Mouse (Mus musculus) Muller cell, postnatal 12 days (primary cell): ENCODE data around the gene Mmp19.

Experiments
- DNase-seq: peaks from one replicate; pipeline ENCODE4 v3.0.0-alpha.2; 2015; ENCODE audit errors: inconsistent ontology term

Gene Mmp19

DNA sequence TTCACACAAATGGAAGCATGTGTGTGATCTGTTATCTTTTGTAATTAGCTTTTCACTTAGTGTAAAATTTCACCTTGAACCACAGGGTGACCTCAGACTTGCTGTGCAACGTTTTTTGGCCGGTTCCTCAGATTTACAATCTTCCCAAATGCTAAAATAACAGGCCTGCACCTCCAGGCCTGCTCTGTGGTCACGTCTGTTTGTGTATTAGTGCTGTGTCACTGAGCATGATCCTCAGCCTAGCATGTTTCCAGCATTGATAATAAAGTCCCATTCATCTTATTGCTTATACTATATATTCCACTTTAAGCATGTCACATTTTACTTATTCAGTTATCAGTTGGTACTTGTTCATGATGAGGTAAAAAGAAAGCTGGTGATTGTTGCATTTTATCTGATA, 59.6 kb downstream of the Mmp19 start:
- no peak for DNase-seq
